Mouse (Mus musculus) CH12.LX (cell line): ENCODE data around the gene Fyb2. TPM values are rescaled to one million over a fixed set of nuclear protein-coding genes. Genes with fewer than 3 reads are reported as not detected.

Source experiments
- DNase-seq: peaks from one replicate; pipeline ENCODE4 v3.0.0-alpha.2; 2013; ENCODE audit errors: extremely low read depth
- H3K27ac ChIP-seq: 2 replicates; pipeline ENCODE4 v1.5.1; 2012; ENCODE audit warnings: low read depth, mild to moderate bottlenecking, control low read depth, moderate library complexity; ENCODE audit not compliant: insufficient read depth
- H3K27me3 ChIP-seq: replicated peaks from 2 replicates; pipeline ENCODE3; 2012; ENCODE audit warnings: inconsistent platforms
- H3K36me3 ChIP-seq, 2 experiments: replicated peaks in 1 of 2; 2 replicates each; pipeline versions ENCODE3 to v1.6.1; 2012; ENCODE audit warnings: inconsistent platforms in 1 of 2, low read length in 1 of 2, mild to moderate bottlenecking in 1 of 2, mixed read lengths in 1 of 2, moderate library complexity in 1 of 2; ENCODE audit not compliant: control insufficient read depth in 1 of 2, insufficient read depth in 1 of 2
- H3K4me1 ChIP-seq, 2 experiments: 2 replicates each; pipeline ENCODE4 v1.6.1; 2012; ENCODE audit warnings: inconsistent platforms in 1 of 2, moderate library complexity in 1 of 2; ENCODE audit not compliant: insufficient read depth in 2 of 2, control insufficient read depth in 1 of 2
- H3K4me2 ChIP-seq: 2 replicates; pipeline ENCODE4 v1.6.1; 2012; ENCODE audit warnings: low read depth, mild to moderate bottlenecking, control low read depth; ENCODE audit not compliant: poor library complexity, insufficient read depth, severe bottlenecking
- H3K4me3 ChIP-seq, 3 experiments: fragments of 150-350 bp in 1 of 3; sonication (generic) in 1 of 3; replicated peaks in 1 of 3; 2 replicates each; pipeline versions ENCODE3 to v1.5.1; 2011 to 2012; ENCODE audit warnings: low read depth in 2 of 3, low read length in 2 of 3, mild to moderate bottlenecking in 2 of 3, moderate library complexity in 2 of 3, control low read depth in 1 of 3, improper control_type of control experiment in 1 of 3, inconsistent platforms in 1 of 3, mixed read lengths in 1 of 3; ENCODE audit not compliant: poor library complexity in 1 of 3
- H3K79me2 ChIP-seq: replicated peaks from 2 replicates; pipeline ENCODE4 v1.6.1; 2012; ENCODE audit warnings: mild to moderate bottlenecking, moderate library complexity; ENCODE audit not compliant: control insufficient read depth, poor library complexity, insufficient read depth, severe bottlenecking; ENCODE audit errors: extremely low read depth
- H3K9ac ChIP-seq: 2 replicates; pipeline ENCODE4 v1.6.1; 2012; ENCODE audit warnings: low read depth, mild to moderate bottlenecking, control low read depth, moderate library complexity; ENCODE audit not compliant: insufficient read depth
- H3K9me3 ChIP-seq: replicated peaks from 2 replicates; pipeline ENCODE3; 2012; ENCODE audit warnings: low read length, inconsistent platforms, mixed read lengths
- BHLHE40 ChIP-seq: IDR thresholded peaks from 2 replicates; pipeline ENCODE4 v1.6.1; 2011; ENCODE audit warnings: mild to moderate bottlenecking, low read depth, low read length, improper control_type of control experiment
- CHD2 ChIP-seq: IDR thresholded peaks from 2 replicates; pipeline ENCODE4 v1.6.1; 2011; ENCODE audit warnings: low read length, improper control_type of control experiment
- E2F4 ChIP-seq: IDR thresholded peaks from 2 replicates; pipeline ENCODE4 v1.6.1; 2011; ENCODE audit warnings: low read depth, low read length, improper control_type of control experiment; ENCODE audit not compliant: insufficient replicate concordance
- ELF1 ChIP-seq: IDR thresholded peaks from 2 replicates; pipeline ENCODE4 v1.6.1; 2014; ENCODE audit warnings: low read depth, mild to moderate bottlenecking, inconsistent platforms, low read length, improper control_type of control experiment
- EP300 ChIP-seq: IDR thresholded peaks from 2 replicates; pipeline ENCODE4 v1.6.1; 2011; ENCODE audit warnings: low read length, improper control_type of control experiment
- GABPA ChIP-seq: IDR thresholded peaks from 2 replicates; pipeline ENCODE4 v1.6.1; 2012; ENCODE audit warnings: low read depth, low read length, improper control_type of control experiment, inconsistent platforms; ENCODE audit not compliant: insufficient replicate concordance
- IRF4 ChIP-seq: IDR thresholded peaks from 2 replicates; pipeline ENCODE4 v1.6.1; 2014; ENCODE audit warnings: low read depth, mild to moderate bottlenecking, inconsistent platforms, low read length, improper control_type of control experiment
- JUND ChIP-seq: conservative IDR thresholded peaks from 2 replicates; pipeline ENCODE4 v1.6.1; 2011; ENCODE audit warnings: low read depth, low read length, improper control_type of control experiment
- KAT2A ChIP-seq: IDR thresholded peaks from 2 replicates; pipeline ENCODE4 v1.6.1; 2012; ENCODE audit warnings: low read length, improper control_type of control experiment, inconsistent platforms; ENCODE audit not compliant: insufficient replicate concordance
- MAX ChIP-seq: IDR thresholded peaks from 2 replicates; pipeline ENCODE4 v1.6.1; 2011; ENCODE audit warnings: low read length, improper control_type of control experiment
- MEF2A ChIP-seq: IDR thresholded peaks from 2 replicates; pipeline ENCODE4 v1.6.1; 2014; ENCODE audit warnings: low read depth, mild to moderate bottlenecking, inconsistent platforms, low read length, improper control_type of control experiment, borderline replicate concordance
- MXI1 ChIP-seq: IDR thresholded peaks from 2 replicates; pipeline ENCODE4 v1.6.1; 2011; ENCODE audit warnings: mild to moderate bottlenecking, low read depth, low read length, improper control_type of control experiment
- NRF1 ChIP-seq: IDR thresholded peaks from 2 replicates; pipeline ENCODE4 v1.6.1; 2014; ENCODE audit warnings: low read depth, mild to moderate bottlenecking, inconsistent platforms, low read length, improper control_type of control experiment, moderate library complexity
- POLR2A ChIP-seq: IDR thresholded peaks from 2 replicates; pipeline ENCODE4 v1.6.1; 2011; ENCODE audit warnings: low read depth, mild to moderate bottlenecking, improper control_type of control experiment, low read length
- RAD21 ChIP-seq: IDR thresholded peaks from 2 replicates; pipeline ENCODE4 v1.6.1; 2011; ENCODE audit warnings: low read depth, mild to moderate bottlenecking, low read length, improper control_type of control experiment, moderate library complexity
- RCOR1 ChIP-seq: conservative IDR thresholded peaks from 2 replicates; pipeline ENCODE4 v1.6.1; 2012; ENCODE audit warnings: low read depth, mild to moderate bottlenecking, inconsistent platforms, low read length, improper control_type of control experiment
- SIN3A ChIP-seq: IDR thresholded peaks from 2 replicates; pipeline ENCODE4 v1.6.1; 2012; ENCODE audit warnings: low read length, improper control_type of control experiment, inconsistent platforms
- SMC3 ChIP-seq: IDR thresholded peaks from 2 replicates; pipeline ENCODE4 v1.6.1; 2011; ENCODE audit warnings: low read depth, low read length, improper control_type of control experiment
- UBTF ChIP-seq: IDR thresholded peaks from 2 replicates; pipeline ENCODE4 v1.6.1; 2012; ENCODE audit warnings: low read depth, mild to moderate bottlenecking, inconsistent platforms, low read length, improper control_type of control experiment, moderate library complexity
- USF2 ChIP-seq: conservative IDR thresholded peaks from 2 replicates; pipeline ENCODE4 v1.6.1; 2011; ENCODE audit warnings: low read depth, low read length, improper control_type of control experiment
- ZMIZ1 ChIP-seq: IDR thresholded peaks from 2 replicates; pipeline ENCODE4 v1.6.1; 2012; ENCODE audit warnings: low read depth, mild to moderate bottlenecking, inconsistent platforms, low read length, improper control_type of control experiment
- dilution Hi-C: fragments of 300-500 bp; cut with MboI; formaldehyde crosslinking; loops from 2 replicates; pipeline ENCODE4 v1.14.3; 2020; ENCODE audit warnings: low sequenced_read_pairs; ENCODE audit not compliant: extremely low pct_unique_long_range_greater_than_20kb, extremely low pct_ligation_motif_present
- in situ Hi-C: fragments of 300-500 bp; cut with MboI; formaldehyde crosslinking; loops from 3 replicates; pipeline ENCODE4 v1.14.3; 2019; ENCODE audit warnings: low sequenced_read_pairs, low pct_ligation_motif_present, low pct_unique_long_range_greater_than_20kb, mixed read lengths
- polyA plus RNA-seq: library from polyadenylated mRNA; unstranded; fragments of >175 nt; gene quantifications from 2 replicates; pipeline ENCODE4 v1.2.1, GENCODE M21; 2012; ENCODE audit warnings: low read depth; ENCODE audit not compliant: insufficient read length
- total RNA-seq, 2 experiments: library from RNA; depleted of rRNA; stranded (reverse); fragments of 300-350 nt in 1 of 2; fragments of >200 nt in 1 of 2; gene quantifications; 2 replicates each; pipeline ENCODE4 v1.2.3; 2012 to 2014

Gene Fyb2
- total and polyA plus RNA-seq, 3 experiments = 0.28 TPM; not detected in 2

DNA sequence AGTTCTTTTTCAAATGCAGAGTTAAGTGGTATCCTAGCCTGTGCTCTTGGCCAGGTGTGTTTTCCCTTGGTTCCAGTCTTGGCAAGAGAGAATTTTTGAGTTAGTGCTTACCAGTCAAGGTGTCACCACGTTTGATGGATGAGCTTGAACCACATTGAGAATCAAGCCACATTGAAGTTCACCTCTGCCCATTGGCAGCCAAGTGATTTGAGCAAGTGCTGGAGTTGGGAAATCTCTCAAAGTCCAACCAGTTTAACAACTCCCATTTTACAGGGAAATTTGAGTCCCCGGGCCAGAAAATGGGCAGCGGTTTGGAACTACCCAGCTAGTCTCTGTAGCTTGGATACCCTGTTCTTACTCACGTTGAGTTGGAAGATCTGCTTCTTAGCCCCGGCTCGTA is 4.8 kb downstream of the Fyb2 start:
- Histone ChIP-seq H3K79me2 (no peaks in the 10 kb centered on the region), H3K9ac (no peak overlapping the region), H3K4me2 (no peak overlapping the region), H3K4me3 (no peak overlapping the region), H3K27ac (no peak overlapping the region), H3K4me1 (peaks cover 0 to 9% of the 10 kb centered on the region in 2 experiments; a peak in 2 of 4 replicates), H3K9me3 (no peaks in the 10 kb centered on the region), H3K36me3 (no peaks in the 10 kb centered on the region), H3K27me3 (peaks cover 2% of the 10 kb centered on the region)
- dilution Hi-C loops = no loop called here
- DNase-seq = no peak
- in situ Hi-C loops = no loop called here
- no peak for TF ChIP-seq CHD2
- TF ChIP-seq MEF2A = no peak
- no peak for TF ChIP-seq ELF1
- TF ChIP-seq JUND = no peak
- TF ChIP-seq KAT2A = no peak
- TF ChIP-seq GABPA = no peak
- TF ChIP-seq SMC3 = no peak
- TF ChIP-seq MAX = no peak
- no peak for TF ChIP-seq MXI1
- TF ChIP-seq IRF4 = no peak
- TF ChIP-seq RCOR1 = no peak
- no peak for TF ChIP-seq RAD21
- TF ChIP-seq, all 38 proteins: peak for 0

DNA sequence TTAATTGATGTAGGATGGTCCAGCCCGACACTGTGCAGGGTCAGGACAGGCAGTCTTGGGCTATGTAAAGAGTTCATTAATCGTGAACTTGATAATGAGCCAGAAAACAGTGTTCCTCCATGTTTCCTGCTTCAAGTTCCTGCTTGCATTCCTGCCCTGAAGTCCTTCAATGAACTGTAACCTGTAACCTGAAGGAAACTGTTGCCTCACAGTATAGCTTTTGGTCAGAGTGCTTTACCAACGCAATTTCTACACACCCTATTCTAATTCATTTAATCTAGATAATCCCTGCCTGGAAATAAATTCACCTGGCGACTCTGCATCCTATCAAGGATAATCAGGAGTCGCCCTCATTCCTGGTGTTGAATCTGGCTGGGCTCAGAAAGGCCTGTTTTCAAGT is 12.1 kb downstream of the Fyb2 start:
- dilution Hi-C loops = no loop called here
- Histone ChIP-seq H3K4me1 (no peaks in the 10 kb centered on the region), H3K4me3 (no peak overlapping the region), H3K4me2 (no peak overlapping the region), H3K9ac (no peak overlapping the region), H3K27me3 (no peaks in the 10 kb centered on the region), H3K79me2 (no peaks in the 10 kb centered on the region), H3K27ac (no peak overlapping the region), H3K36me3 (no peaks in the 10 kb centered on the region), H3K9me3 (no peaks in the 10 kb centered on the region)
- TF ChIP-seq POLR2A (no peak), E2F4 (no peak), MAX (no peak), NRF1 (no peak), UBTF (no peak), MEF2A (no peak), EP300 (no peak), ZMIZ1 (no peak), JUND (no peak), GABPA (no peak), CHD2 (no peak), IRF4 (no peak), MXI1 (no peak), BHLHE40 (no peak), SIN3A (no peak), USF2 (no peak), ELF1 (no peak)
- no peak for DNase-seq
- in situ Hi-C loops = no loop called here
